Mouse (Mus musculus): ENCODE measurements around the gene Fgf14. TPM values are rescaled to one million over a fixed set of nuclear protein-coding genes. Genes with fewer than 3 reads are reported as not detected.
A peak's percentile ranks its signal among the peaks of the same experiment; 100 is the strongest.

The Fgf14 gene
- total RNA-seq, 2 experiments from 2014 or later, result 49.7 to 56.5 TPM

DNA sequence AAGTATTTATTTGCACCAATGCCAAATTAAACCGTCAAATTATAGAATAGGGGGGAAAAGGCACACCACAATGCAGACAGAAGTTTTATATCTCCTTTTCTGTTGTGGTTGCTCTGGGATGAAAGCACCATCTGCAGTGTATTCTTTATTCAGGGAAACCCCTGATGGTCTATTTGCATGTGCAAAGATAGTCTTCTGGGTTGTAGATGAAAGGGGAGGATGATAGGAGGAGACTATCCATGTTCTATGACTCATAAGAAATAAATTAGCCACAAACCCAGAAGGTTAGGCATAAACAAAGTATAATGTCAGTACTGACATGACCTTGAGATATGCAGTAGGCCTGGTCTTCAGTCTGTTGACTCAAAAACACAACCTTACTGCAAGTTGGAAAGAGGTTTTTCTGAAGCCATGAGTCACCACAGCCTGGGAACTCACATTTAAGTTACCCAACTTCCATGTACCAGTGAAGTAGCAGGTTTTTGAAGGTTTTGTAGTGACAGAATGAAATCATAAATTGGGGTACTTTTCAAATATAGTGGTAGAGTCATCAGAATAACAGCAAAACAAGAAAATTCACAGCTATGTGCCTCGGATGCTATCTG lies 686.2 kb downstream of the Fgf14 start:
- DNase-seq (ENCODE audit: low spot score in 2 of 2), result peak in 1 of 2 experiments; percentile 72
- intact Hi-C loops (cut with DNase I), result no loop called here

DNA sequence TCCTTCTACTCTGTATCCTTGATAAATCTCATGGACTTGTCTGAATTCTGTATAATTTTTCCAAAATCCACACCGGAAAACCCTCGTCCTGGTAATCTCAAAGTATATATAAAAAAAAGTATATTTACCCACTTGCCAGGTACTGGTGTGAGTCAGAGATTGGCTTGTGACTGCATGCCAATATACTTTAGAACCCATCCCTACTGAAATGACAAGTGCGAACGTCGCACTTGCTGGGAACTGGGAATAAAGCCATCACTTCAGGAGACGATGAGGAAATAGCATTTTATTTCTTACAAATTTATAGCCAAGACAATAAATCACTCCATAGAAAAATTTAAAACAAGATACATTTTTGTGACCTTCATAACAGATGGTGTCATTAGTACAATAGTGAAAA lies 708.9 kb downstream of the Fgf14 start:
- peak in 1 of 2 experiments; percentile 22 for DNase-seq (ENCODE audit: low spot score in 2 of 2)

DNA sequence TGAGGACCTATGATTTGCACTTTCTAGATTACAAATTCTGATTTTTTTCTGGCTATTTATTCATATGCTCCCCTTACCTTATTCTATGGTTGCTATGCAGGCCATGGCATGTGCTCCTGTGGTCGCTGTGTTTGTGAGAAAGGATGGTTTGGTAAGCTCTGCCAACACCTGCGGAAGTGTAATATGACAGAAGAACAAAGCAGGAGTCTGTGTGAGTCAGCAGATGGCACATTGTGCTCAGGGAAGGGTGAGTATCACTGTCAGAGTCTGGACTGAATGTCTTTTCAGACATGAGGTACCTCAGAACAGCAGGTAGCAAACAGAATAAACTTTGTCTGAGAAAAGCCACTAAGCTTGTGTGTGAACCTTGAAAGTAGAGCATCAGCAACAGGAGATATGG lies 710.4 kb downstream of the Fgf14 start:
- intact Hi-C loops (cut with DNase I), result no loop called here
- no peak for DNase-seq (ENCODE audit: low spot score in 2 of 2)

More for the DNA sequence above, 708.9 kb downstream of the Fgf14 start:
- intact Hi-C loops (cut with DNase I), result no loop called here
